Mouse (Mus musculus) forebrain, embryonic 14.5 days (tissue): ENCODE results near the gene Cdc6. TPM values are rescaled to one million over a fixed set of nuclear protein-coding genes. Genes with fewer than 3 reads are reported as not detected.

Experiments used
- ATAC-seq: fragments of 200-750 bp; cut with Nextera tagmentation; 2 replicates; pipeline ENCODE4 v1.8.0; 2017; ENCODE audit warnings: mild to moderate bottlenecking, moderate library complexity
- DNase-seq: peaks from one replicate; pipeline ENCODE4 v3.0.0-alpha.2; 2015; ENCODE audit warnings: low spot score
- H3K27ac ChIP-seq: fragments of 300-500 bp; sonication (generic); 2 replicates; pipeline ENCODE4 v1.5.1; 2014; ENCODE audit warnings: low read depth, mild to moderate bottlenecking, control low read depth, low read length, moderate library complexity
- H3K27me3 ChIP-seq: fragments of 300-500 bp; sonication (generic); replicated peaks from 2 replicates; pipeline ENCODE4 v1.6.1; 2014; ENCODE audit warnings: low read length, control low read depth, mixed read lengths; ENCODE audit not compliant: control insufficient read depth, insufficient read depth
- H3K36me3 ChIP-seq: fragments of 300-500 bp; sonication (generic); 2 replicates; pipeline ENCODE4 v1.6.1; 2014; ENCODE audit warnings: low read length, control low read depth; ENCODE audit not compliant: control insufficient read depth, insufficient read depth
- H3K4me1 ChIP-seq: fragments of 300-500 bp; sonication (generic); 2 replicates; pipeline ENCODE4 v1.6.1; 2014; ENCODE audit warnings: antibody characterized with exemption, low read length, control low read depth; ENCODE audit not compliant: control insufficient read depth, insufficient read depth
- H3K4me2 ChIP-seq: fragments of 300-500 bp; sonication (generic); 2 replicates; pipeline ENCODE4 v1.6.1; 2014; ENCODE audit warnings: mild to moderate bottlenecking, control low read depth, low read length
- H3K4me3 ChIP-seq: fragments of 300-500 bp; sonication (generic); 2 replicates; pipeline ENCODE4 v1.5.1; 2014; ENCODE audit warnings: low read depth, low read length, control low read depth
- H3K9ac ChIP-seq: fragments of 300-500 bp; sonication (generic); 2 replicates; pipeline ENCODE4 v1.6.1; 2014; ENCODE audit warnings: mild to moderate bottlenecking, low read length, control low read depth, moderate library complexity
- H3K9me3 ChIP-seq: fragments of 300-500 bp; sonication (generic); replicated peaks from 2 replicates; pipeline ENCODE4 v1.6.1; 2016; ENCODE audit warnings: low read length, control low read depth, mixed read lengths; ENCODE audit not compliant: control insufficient read depth
- WGBS: fragments of 180-500 bp; shearing (Covaris S2); extraction: QIAGEN DNeasy Blood & Tissue Kit; methylation state at CpG from one replicate; pipeline ENCODE4 v1.1.7; 2014; 5-methylcytosine and 5-hydroxymethylcytosine counted together
- polyA plus RNA-seq: library from polyadenylated mRNA; unstranded; fragments of >200 nt; fragmentation: Nextera tagmentation; extraction: Ambion mirVana; gene quantifications from 2 replicates; pipeline ENCODE4 v1.2.1, GENCODE M21; 2014

The Cdc6 gene
- polyA plus RNA-seq, 1 experiment from 2014 or later, result 16.4 TPM

GRCm38 (mm10) chr11:98925868-98926311, 18.3 kb downstream of the Cdc6 start:
- DNase-seq, result peak; percentile 60
- peak; percentile 19 for ATAC-seq
- Histone ChIP-seq H3K36me3 (peaks cover 3% of the 10 kb centered on the region; the same call in 1 of the 2 replicates), H3K27ac (peak overlapping the region; percentile 71), H3K4me3 (no peak overlapping the region), H3K9me3 (no peaks in the 10 kb centered on the region), H3K27me3 (no peaks in the 10 kb centered on the region), H3K4me1 (peaks cover 51% of the 10 kb centered on the region), H3K4me2 (0 out of 2 replicates have a peak overlapping the region, but pooled peaks have one; percentile 12), H3K9ac (0 out of 2 replicates have a peak overlapping the region, but pooled peaks have one; percentile 8)
- 8% methylated on average over 12 of the region's 12 CpGs for WGBS

- H3K9me3 ChIP-seq, result no peaks in the 10 kb centered on the region
- H3K4me1 ChIP-seq, result peaks cover 57% of the 10 kb centered on the region
- no peak overlapping the region for H3K4me3 ChIP-seq
- H3K9ac ChIP-seq, result no peak overlapping the region
- H3K4me2 ChIP-seq, result no peak overlapping the region
- WGBS, result 75% methylated on average over 7 of the region's 7 CpGs
- DNase-seq (no peak), ATAC-seq (no peak)
- no peaks in the 10 kb centered on the region for H3K27me3 ChIP-seq
- no peak overlapping the region for H3K27ac ChIP-seq
- H3K36me3 ChIP-seq, result no peaks in the 10 kb centered on the region
These were observed 19.0 kb downstream of the Cdc6 start for GRCm38 (mm10) chr11:98926553-98926952.

- DNase-seq (peak; percentile 74), ATAC-seq (no peak)
- Histone ChIP-seq H3K27ac (no peak within 1 kb of the TSS), H3K36me3 (no peaks in the 10 kb centered on the region), H3K4me2 (peak within 1 kb of the TSS; percentile 69), H3K27me3 (no peaks in the 10 kb centered on the region), H3K4me1 (peaks cover 67% of the 10 kb centered on the region), H3K9ac (peak within 1 kb of the TSS; percentile 73), H3K4me3 (peak within 1 kb of the TSS; percentile 53), H3K9me3 (no peaks in the 10 kb centered on the region)
- WGBS, result 8% methylated on average over 21 of the region's 21 CpGs
These were observed 20.0 kb downstream of the Cdc6 start, which contains the start of gene Rara for GRCm38 (mm10) chr11:98927438-98928076. Gene Rara (plus strand): TSS chr11:98927818.

- no peak overlapping the region for H3K27ac ChIP-seq
- H3K9me3 ChIP-seq, result no peaks in the 10 kb centered on the region
- H3K4me1 ChIP-seq, result peaks cover 72% of the 10 kb centered on the region
- WGBS, result 17% methylated on average over 12 of the region's 12 CpGs
- H3K36me3 ChIP-seq, result no peaks in the 10 kb centered on the region
- H3K4me2 ChIP-seq, result peak overlapping the region; percentile 69
- peak overlapping the region; percentile 73 for H3K9ac ChIP-seq
- DNase-seq, result no peak
- H3K4me3 ChIP-seq, result peak overlapping the region; percentile 53
- ATAC-seq, result no peak
- no peaks in the 10 kb centered on the region for H3K27me3 ChIP-seq
These were observed 20.7 kb downstream of the Cdc6 start for GRCm38 (mm10) chr11:98928186-98928893.

GRCm38 (mm10) chr11:98929503-98929902, 21.9 kb downstream of the Cdc6 start:
- Histone ChIP-seq H3K4me1 (peaks cover 72% of the 10 kb centered on the region), H3K9ac (peak overlapping the region; percentile 10), H3K4me3 (no peak overlapping the region), H3K4me2 (peak overlapping the region; percentile 69), H3K9me3 (no peaks in the 10 kb centered on the region), H3K27ac (peak overlapping the region; percentile 0; the same call in 1 of the 2 replicates), H3K27me3 (no peaks in the 10 kb centered on the region), H3K36me3 (no peaks in the 10 kb centered on the region)
- 5% methylated on average over 9 of the region's 9 CpGs for WGBS
- ATAC-seq (no peak), DNase-seq (no peak)

- Histone ChIP-seq H3K27ac (peak overlapping the region; percentile 44; the same call in 1 of the 2 replicates), H3K36me3 (no peaks in the 10 kb centered on the region), H3K9ac (peak overlapping the region; percentile 4), H3K4me1 (peaks cover 68% of the 10 kb centered on the region), H3K4me2 (peak overlapping the region; percentile 69; the same call in 1 of the 2 replicates), H3K4me3 (no peak overlapping the region), H3K9me3 (no peaks in the 10 kb centered on the region), H3K27me3 (no peaks in the 10 kb centered on the region)
- no peak for DNase-seq
- no peak for ATAC-seq
- WGBS, result 48% methylated on average over 7 of the region's 7 CpGs
These were observed 22.6 kb downstream of the Cdc6 start for GRCm38 (mm10) chr11:98930127-98930601.

- Histone ChIP-seq H3K4me3 (no peak overlapping the region), H3K27me3 (no peaks in the 10 kb centered on the region; the same call in 1 of the 2 replicates), H3K9me3 (no peaks in the 10 kb centered on the region), H3K4me2 (no peak overlapping the region), H3K36me3 (no peaks in the 10 kb centered on the region), H3K9ac (peak overlapping the region; percentile 42; the same call in 1 of the 2 replicates), H3K27ac (peak overlapping the region; percentile 68), H3K4me1 (peaks cover 61% of the 10 kb centered on the region)
- ATAC-seq, result no peak
- no peak for DNase-seq
- 41% methylated on average over 10 of the region's 10 CpGs for WGBS
These were observed 23.3 kb downstream of the Cdc6 start for GRCm38 (mm10) chr11:98930773-98931512.

GRCm38 (mm10) chr11:98931513-98932292, 24.1 kb downstream of the Cdc6 start:
- Histone ChIP-seq H3K27ac (peak overlapping the region; percentile 68), H3K4me1 (peaks cover 66% of the 10 kb centered on the region), H3K9ac (peak overlapping the region; percentile 42; the same call in 1 of the 2 replicates), H3K4me3 (no peak overlapping the region), H3K4me2 (no peak overlapping the region), H3K9me3 (no peaks in the 10 kb centered on the region), H3K36me3 (no peaks in the 10 kb centered on the region), H3K27me3 (no peaks in the 10 kb centered on the region; the same call in 1 of the 2 replicates)
- WGBS, result 11% methylated on average over 7 of the region's 7 CpGs
- ATAC-seq, result peak; percentile 33; the same call in 1 of the 2 replicates
- DNase-seq, result peak; percentile 71
